ENCODE assay signal across 7 mouse cellular contexts in genomic region chr10:99482009-99482408, GRCm38 (mm10).
"Had no signal": no experiment of that assay in that cellular context is flagged by ENCODE, and none has a peak within 500 bp of the region (broad histone marks: within the 10 kb centered on the region; RNA-seq: fewer than 3 reads in every experiment).

No protein-coding gene starts in this region.

- DNase-seq: liver, postnatal 0 days; lung, adult 2 months; lung, postnatal 14 days; lung, postnatal 36 days; thymus, adult 2 months; thymus, postnatal 25 days; thymus, postnatal 4 days had no signal
